Mouse (Mus musculus) midbrain, embryonic 16.5 days (tissue): ENCODE results near the gene Ninj2. TPM values are rescaled to one million over a fixed set of nuclear protein-coding genes. Genes with fewer than 3 reads are reported as not detected.

Experiments used
- ATAC-seq: fragments of 200-750 bp; cut with Nextera tagmentation; 2 replicates; pipeline ENCODE4 v1.8.0; 2017; ENCODE audit warnings: moderate TSS enrichment
- H3K27ac ChIP-seq: fragments of 300-500 bp; sonication (generic); 2 replicates; pipeline ENCODE4 v1.5.1; 2014; ENCODE audit warnings: mild to moderate bottlenecking, low read length, mixed read lengths
- H3K27me3 ChIP-seq: fragments of 300-500 bp; sonication (generic); 2 replicates; pipeline ENCODE4 v1.6.1; 2014; ENCODE audit warnings: low read depth, low read length, mixed read lengths; ENCODE audit not compliant: control insufficient read depth, insufficient read depth
- H3K36me3 ChIP-seq: fragments of 300-500 bp; sonication (generic); 2 replicates; pipeline ENCODE4 v1.6.1; 2014; ENCODE audit warnings: mild to moderate bottlenecking, low read length, moderate library complexity, mixed read lengths; ENCODE audit not compliant: control insufficient read depth, insufficient read depth
- H3K4me1 ChIP-seq: fragments of 300-500 bp; sonication (generic); 2 replicates; pipeline ENCODE4 v1.6.1; 2014; ENCODE audit warnings: mild to moderate bottlenecking, low read length, mixed read lengths; ENCODE audit not compliant: control insufficient read depth, insufficient read depth
- H3K4me2 ChIP-seq: fragments of 300-500 bp; sonication (generic); 2 replicates; pipeline ENCODE4 v1.6.1; 2014; ENCODE audit warnings: mild to moderate bottlenecking, low read length, mixed read lengths
- H3K4me3 ChIP-seq: fragments of 300-500 bp; sonication (generic); 2 replicates; pipeline ENCODE4 v1.5.1; 2014; ENCODE audit warnings: low read depth, mild to moderate bottlenecking, low read length, moderate library complexity, mixed read lengths
- H3K9ac ChIP-seq: fragments of 300-500 bp; sonication (generic); 2 replicates; pipeline ENCODE4 v1.6.1; 2014; ENCODE audit warnings: low read depth, low read length, mixed read lengths
- H3K9me3 ChIP-seq: fragments of 300-500 bp; sonication (generic); replicated peaks from 2 replicates; pipeline ENCODE4 v1.6.1; 2014; ENCODE audit warnings: mild to moderate bottlenecking, low read length, mixed read lengths; ENCODE audit not compliant: control insufficient read depth, poor library complexity, severe bottlenecking
- WGBS: fragments of 180-500 bp; shearing (Covaris S2); extraction: QIAGEN DNeasy Blood & Tissue Kit; methylation state at CpG from one replicate; pipeline ENCODE4 v1.1.7; 2014; 5-methylcytosine and 5-hydroxymethylcytosine counted together
- polyA plus RNA-seq: library from polyadenylated mRNA; unstranded; fragments of >200 nt; fragmentation: Nextera tagmentation; extraction: Ambion mirVana; gene quantifications from 2 replicates; pipeline ENCODE4 v1.2.1, GENCODE M21; 2015

Gene Ninj2
- polyA plus RNA-seq = not detected in 2 replicates

GRCm38 (mm10) chr6:120093100-120093499, at the start of gene Ninj2:
TSS of gene Ninj2 (plus strand) at chr6:120093350.
- Histone ChIP-seq H3K4me2 (no peak within 1 kb of the TSS), H3K36me3 (no peaks in the 10 kb centered on the region), H3K27ac (no peak within 1 kb of the TSS), H3K4me1 (0 out of 2 replicates have a peak, but pooled peaks cover 2% of the 10 kb centered on the region), H3K9me3 (no peaks in the 10 kb centered on the region), H3K9ac (no peak within 1 kb of the TSS), H3K27me3 (no peaks in the 10 kb centered on the region), H3K4me3 (no peak within 1 kb of the TSS)
- ATAC-seq = no peak
- 67% methylated on average over 11 of the region's 11 CpGs for WGBS

GRCm38 (mm10) chr6:120045406-120045805, 47.7 kb upstream of the Ninj2 start:
- no peaks in the 10 kb centered on the region for H3K27me3 ChIP-seq
- no peak overlapping the region for H3K4me3 ChIP-seq
- WGBS = 67% methylated on average over 4 of the region's 4 CpGs
- H3K4me1 ChIP-seq = no peaks in the 10 kb centered on the region
- H3K36me3 ChIP-seq = no peaks in the 10 kb centered on the region
- no peak overlapping the region for H3K4me2 ChIP-seq
- ATAC-seq = no peak
- no peak overlapping the region for H3K27ac ChIP-seq
- no peaks in the 10 kb centered on the region for H3K9me3 ChIP-seq
- no peak overlapping the region for H3K9ac ChIP-seq

- no peak overlapping the region for H3K27ac ChIP-seq
These were observed 45.4 kb upstream of the Ninj2 start for GRCm38 (mm10) chr6:120047705-120048292.

GRCm38 (mm10) chr6:120054412-120054811, 38.7 kb upstream of the Ninj2 start:
- Histone ChIP-seq H3K4me2 (no peak overlapping the region), H3K27ac (no peak overlapping the region), H3K27me3 (no peaks in the 10 kb centered on the region), H3K36me3 (no peaks in the 10 kb centered on the region), H3K4me1 (no peaks in the 10 kb centered on the region), H3K9ac (no peak overlapping the region), H3K4me3 (no peak overlapping the region), H3K9me3 (no peaks in the 10 kb centered on the region)
- 86% methylated on average over 6 of the region's 6 CpGs for WGBS
- no peak for ATAC-seq

More at GRCm38 (mm10) chr6:120047705-120048292, 45.4 kb upstream of the Ninj2 start:
- Histone ChIP-seq H3K4me1 (no peaks in the 10 kb centered on the region), H3K9me3 (no peaks in the 10 kb centered on the region), H3K9ac (no peak overlapping the region), H3K27me3 (no peaks in the 10 kb centered on the region), H3K4me3 (no peak overlapping the region), H3K4me2 (no peak overlapping the region), H3K36me3 (no peaks in the 10 kb centered on the region)
- WGBS = 84% methylated on average over 7 of the region's 7 CpGs
- no peak for ATAC-seq

- Histone ChIP-seq H3K4me3 (no peak overlapping the region), H3K27ac (no peak overlapping the region), H3K9me3 (no peaks in the 10 kb centered on the region), H3K27me3 (no peaks in the 10 kb centered on the region), H3K36me3 (no peaks in the 10 kb centered on the region), H3K9ac (no peak overlapping the region), H3K4me1 (no peaks in the 10 kb centered on the region), H3K4me2 (no peak overlapping the region)
- WGBS = 77% methylated on average over 2 of the region's 2 CpGs
- ATAC-seq = no peak
These were observed 37.2 kb upstream of the Ninj2 start for GRCm38 (mm10) chr6:120055666-120056540.

- Histone ChIP-seq H3K36me3 (no peaks in the 10 kb centered on the region), H3K4me2 (no peak overlapping the region), H3K27ac (no peak overlapping the region), H3K4me3 (no peak overlapping the region), H3K9ac (no peak overlapping the region), H3K27me3 (no peaks in the 10 kb centered on the region), H3K4me1 (no peaks in the 10 kb centered on the region), H3K9me3 (no peaks in the 10 kb centered on the region)
- ATAC-seq = no peak
- WGBS = 89% methylated on average over 5 of the region's 5 CpGs
These were observed 30.2 kb upstream of the Ninj2 start for GRCm38 (mm10) chr6:120062934-120063333.

GRCm38 (mm10) chr6:120064627-120065026, 28.5 kb upstream of the Ninj2 start:
- H3K27ac ChIP-seq = no peak overlapping the region
- WGBS = 41% methylated on average over 2 of the region's 2 CpGs
- no peaks in the 10 kb centered on the region for H3K36me3 ChIP-seq
- no peaks in the 10 kb centered on the region for H3K9me3 ChIP-seq
- no peak overlapping the region for H3K9ac ChIP-seq
- H3K4me3 ChIP-seq = no peak overlapping the region
- no peaks in the 10 kb centered on the region for H3K27me3 ChIP-seq
- H3K4me2 ChIP-seq = no peak overlapping the region
- H3K4me1 ChIP-seq = no peaks in the 10 kb centered on the region
- ATAC-seq = no peak

GRCm38 (mm10) chr6:120065552-120066177, 27.5 kb upstream of the Ninj2 start:
- Histone ChIP-seq H3K9me3 (no peaks in the 10 kb centered on the region), H3K4me1 (no peaks in the 10 kb centered on the region), H3K27me3 (no peaks in the 10 kb centered on the region), H3K4me2 (no peak overlapping the region), H3K4me3 (no peak overlapping the region), H3K36me3 (no peaks in the 10 kb centered on the region), H3K9ac (no peak overlapping the region), H3K27ac (no peak overlapping the region)
- WGBS = 77% methylated on average over 6 of the region's 6 CpGs
- ATAC-seq = no peak

- Histone ChIP-seq H3K4me3 (no peak overlapping the region), H3K36me3 (no peaks in the 10 kb centered on the region), H3K4me2 (no peak overlapping the region), H3K27me3 (no peaks in the 10 kb centered on the region), H3K4me1 (no peaks in the 10 kb centered on the region), H3K9ac (no peak overlapping the region), H3K9me3 (no peaks in the 10 kb centered on the region), H3K27ac (no peak overlapping the region)
- 85% methylated on average over 3 of the region's 3 CpGs for WGBS
- ATAC-seq = no peak
These were observed 23.6 kb upstream of the Ninj2 start for GRCm38 (mm10) chr6:120069546-120069945.
